Mouse (Mus musculus) G1E (cell line): ENCODE data around the gene Pym1.

Experiments used
- CTCF ChIP-seq: IDR thresholded peaks from 2 replicates; pipeline ENCODE4 v1.5.1; 2012; ENCODE audit warnings: low read depth, low read length, inconsistent platforms, mixed read lengths
- GATA1 ChIP-seq: IDR thresholded peaks from 2 replicates; pipeline ENCODE4 v1.6.1; 2012; ENCODE audit warnings: borderline replicate concordance, low read length, inconsistent platforms, mixed read lengths
- POLR2AphosphoS5 ChIP-seq: IDR thresholded peaks from 2 replicates; pipeline ENCODE4 v1.6.1; 2012; ENCODE audit warnings: low read depth, low read length, inconsistent platforms; ENCODE audit not compliant: insufficient replicate concordance
- TAL1 ChIP-seq: conservative IDR thresholded peaks from 2 replicates; pipeline ENCODE4 v1.6.1; 2012; ENCODE audit warnings: low read depth, low read length, inconsistent platforms, mixed read lengths

DNA sequence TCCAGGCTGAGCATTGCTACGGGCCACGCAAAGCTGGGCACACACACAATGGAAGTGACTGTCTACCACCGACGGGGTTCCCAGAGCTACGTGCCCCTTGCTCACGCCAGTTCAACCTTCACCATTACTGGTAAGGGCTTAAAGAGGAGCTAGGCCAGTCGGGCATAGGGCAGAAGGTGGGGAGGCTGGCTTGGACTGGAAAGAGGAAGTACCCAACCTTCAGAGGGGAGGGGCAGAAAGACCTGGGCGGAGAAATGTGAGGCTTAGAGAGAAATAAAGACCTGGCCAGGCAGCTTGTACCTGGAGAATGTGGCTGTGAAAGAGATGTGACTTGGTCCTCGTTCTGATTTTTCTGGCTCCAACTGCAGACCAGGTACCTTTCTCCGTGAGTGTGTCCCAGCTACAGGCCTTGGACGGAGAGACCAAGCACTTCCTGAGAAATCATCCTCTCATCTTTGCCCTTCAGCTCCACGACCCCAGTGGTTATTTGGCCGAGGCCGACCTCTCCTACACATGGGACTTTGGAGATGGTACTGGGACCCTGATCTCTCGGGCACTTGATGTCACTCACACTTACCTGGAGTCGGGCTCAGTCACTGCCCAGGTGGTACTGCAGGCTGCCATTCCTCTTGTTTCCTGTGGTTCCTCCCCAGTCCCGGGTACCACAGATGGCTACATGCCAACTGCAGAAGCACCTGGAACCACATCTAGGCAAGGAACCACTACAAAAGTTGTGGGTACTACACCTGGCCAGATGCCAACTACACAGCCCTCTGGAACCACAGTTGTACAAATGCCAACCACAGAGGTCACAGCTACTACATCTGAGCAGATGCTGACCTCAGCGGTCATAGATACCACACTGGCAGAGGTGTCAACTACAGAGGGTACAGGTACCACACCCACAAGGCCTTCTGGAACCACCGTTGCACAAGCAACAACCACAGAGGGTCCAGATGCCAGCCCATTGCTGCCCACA is 31.8 kb upstream of the Pym1 start:
- TF ChIP-seq CTCF = no peak
- TF ChIP-seq GATA1 = no peak
- TF ChIP-seq POLR2AphosphoS5 = no peak
- TF ChIP-seq TAL1 = no peak
